Mouse (Mus musculus) megakaryocyte, embryonic 14.5 days (primary cell): ENCODE data around the gene Nol3.

ENCODE experiments used
- FLI1 ChIP-seq: IDR thresholded peaks from 2 replicates; pipeline ENCODE4 v1.6.1; 2012; ENCODE audit warnings: low read length, inconsistent platforms, mixed read lengths
- GATA1 ChIP-seq: IDR thresholded peaks from 3 replicates; pipeline ENCODE4 v1.6.1; 2012; ENCODE audit warnings: mixed read lengths, low read length, inconsistent platforms, borderline replicate concordance

GRCm38 (mm10) chr8:105326968-105327367, 51.0 kb downstream of the Nol3 start:
- no peak for TF ChIP-seq GATA1
- TF ChIP-seq FLI1 = no peak
